18 mouse cellular contexts compared by ENCODE assay signal in the genomic region with DNA sequence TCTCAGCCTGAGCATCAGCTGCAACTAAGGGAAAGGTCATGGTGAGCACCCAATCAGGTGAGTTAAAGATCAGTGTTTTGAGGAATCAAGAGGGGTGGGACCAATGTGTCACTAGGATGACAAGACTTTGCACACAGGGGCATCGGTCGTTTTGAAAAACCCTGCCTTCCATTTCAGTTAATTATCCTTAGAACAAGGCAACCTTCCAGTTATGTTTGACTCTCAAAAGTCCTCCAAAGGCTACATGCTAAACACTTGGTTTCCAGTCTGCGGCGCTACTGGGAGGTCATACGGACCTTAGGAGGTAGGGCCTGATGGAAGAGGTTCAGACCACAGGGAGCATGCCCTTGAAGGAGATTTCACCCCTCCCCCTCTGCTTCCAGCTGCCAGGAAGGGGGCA. TPM values are rescaled to one million over a fixed set of nuclear protein-coding genes. Genes with fewer than 3 reads are reported as not detected.
"Had no signal": no experiment of that assay in that cellular context is flagged by ENCODE, and none has a peak within 500 bp of the region (broad histone marks: within the 10 kb centered on the region; RNA-seq: fewer than 3 reads in every experiment).

No protein-coding gene starts in this region.

RNA-seq across cellular contexts. Expression of gene Acot3, which starts 1.2 kb away (rescaled TPM):
- total RNA-seq: megakaryocyte progenitor cell, adult 5-6 weeks; monocyte, adult 5-6 weeks; neutrophil, adult 5-6 weeks had no signal
- polyA plus RNA-seq: lung, adult 2 months; lung, postnatal 0 days; macrophage; spleen, adult 2 months; testis, adult 2 months; thymus, postnatal 0 days had no signal

RNA-seq across cellular contexts. Expression of gene Gm49366, which starts 12.0 kb away (rescaled TPM):
- total RNA-seq: megakaryocyte progenitor cell, adult 5-6 weeks; midbrain, postnatal 0 days; monocyte, adult 5-6 weeks; neutrophil, adult 5-6 weeks had no signal
- polyA plus RNA-seq: lung, adult 2 months; lung, embryonic 15.5 days; lung, postnatal 0 days; macrophage; midbrain, embryonic 11.5 days; midbrain, embryonic 13.5 days; midbrain, embryonic 15.5 days; midbrain, postnatal 0 days; neural tube, embryonic 12.5 days; neural tube, embryonic 14.5 days; spleen, adult 2 months; stomach, embryonic 15.5 days; stomach, postnatal 0 days; testis, adult 2 months; thymus, postnatal 0 days had no signal

RNA-seq across cellular contexts. Expression of gene Acot4, which starts 12.6 kb away (rescaled TPM):
- total RNA-seq: monocyte, adult 5-6 weeks; neutrophil, adult 5-6 weeks had no signal

RNA-seq across cellular contexts. Expression of gene Acot5, which starts 18.4 kb away (rescaled TPM):
- total RNA-seq: megakaryocyte progenitor cell, adult 5-6 weeks; monocyte, adult 5-6 weeks; neutrophil, adult 5-6 weeks had no signal
- polyA plus RNA-seq: lung, adult 2 months; lung, embryonic 15.5 days; lung, postnatal 0 days; macrophage; midbrain, embryonic 11.5 days; midbrain, embryonic 13.5 days; spleen, adult 2 months; testis, adult 2 months had no signal

RNA-seq across cellular contexts. Expression of gene Acot1, which starts 41.5 kb away (rescaled TPM):
- total RNA-seq: monocyte, adult 5-6 weeks had no signal
